Mouse (Mus musculus) CH12.LX (cell line): Measurements from ENCODE around the gene Tpsg1. TPM values are rescaled to one million over a fixed set of nuclear protein-coding genes. Genes with fewer than 3 reads are reported as not detected.

Experiments
- DNase-seq: peaks from one replicate; pipeline ENCODE4 v3.0.0-alpha.2; 2013; ENCODE audit errors: extremely low read depth
- H3K27ac ChIP-seq: 2 replicates; pipeline ENCODE4 v1.5.1; 2012; ENCODE audit warnings: low read depth, mild to moderate bottlenecking, control low read depth, moderate library complexity; ENCODE audit not compliant: insufficient read depth
- H3K27me3 ChIP-seq: replicated peaks from 2 replicates; pipeline ENCODE3; 2012; ENCODE audit warnings: inconsistent platforms
- H3K36me3 ChIP-seq, 2 experiments: replicated peaks in 1 of 2; 2 replicates each; pipeline versions ENCODE3 to v1.6.1; 2012; ENCODE audit warnings: inconsistent platforms in 1 of 2, low read length in 1 of 2, mild to moderate bottlenecking in 1 of 2, mixed read lengths in 1 of 2, moderate library complexity in 1 of 2; ENCODE audit not compliant: control insufficient read depth in 1 of 2, insufficient read depth in 1 of 2
- H3K4me1 ChIP-seq, 2 experiments: 2 replicates each; pipeline ENCODE4 v1.6.1; 2012; ENCODE audit warnings: inconsistent platforms in 1 of 2, moderate library complexity in 1 of 2; ENCODE audit not compliant: insufficient read depth in 2 of 2, control insufficient read depth in 1 of 2
- H3K4me2 ChIP-seq: 2 replicates; pipeline ENCODE4 v1.6.1; 2012; ENCODE audit warnings: low read depth, mild to moderate bottlenecking, control low read depth; ENCODE audit not compliant: poor library complexity, insufficient read depth, severe bottlenecking
- H3K4me3 ChIP-seq, 3 experiments: fragments of 150-350 bp in 1 of 3; sonication (generic) in 1 of 3; replicated peaks in 1 of 3; 2 replicates each; pipeline versions ENCODE3 to v1.5.1; 2011 to 2012; ENCODE audit warnings: low read depth in 2 of 3, low read length in 2 of 3, mild to moderate bottlenecking in 2 of 3, moderate library complexity in 2 of 3, control low read depth in 1 of 3, improper control_type of control experiment in 1 of 3, inconsistent platforms in 1 of 3, mixed read lengths in 1 of 3; ENCODE audit not compliant: poor library complexity in 1 of 3
- H3K79me2 ChIP-seq: replicated peaks from 2 replicates; pipeline ENCODE4 v1.6.1; 2012; ENCODE audit warnings: mild to moderate bottlenecking, moderate library complexity; ENCODE audit not compliant: control insufficient read depth, poor library complexity, insufficient read depth, severe bottlenecking; ENCODE audit errors: extremely low read depth
- H3K9ac ChIP-seq: 2 replicates; pipeline ENCODE4 v1.6.1; 2012; ENCODE audit warnings: low read depth, mild to moderate bottlenecking, control low read depth, moderate library complexity; ENCODE audit not compliant: insufficient read depth
- H3K9me3 ChIP-seq: replicated peaks from 2 replicates; pipeline ENCODE3; 2012; ENCODE audit warnings: low read length, inconsistent platforms, mixed read lengths
- BHLHE40 ChIP-seq: IDR thresholded peaks from 2 replicates; pipeline ENCODE4 v1.6.1; 2011; ENCODE audit warnings: mild to moderate bottlenecking, low read depth, low read length, improper control_type of control experiment
- CHD1 ChIP-seq: IDR thresholded peaks from 2 replicates; pipeline ENCODE4 v1.6.1; 2012; ENCODE audit warnings: low read depth, low read length, improper control_type of control experiment, inconsistent platforms
- CHD2 ChIP-seq: IDR thresholded peaks from 2 replicates; pipeline ENCODE4 v1.6.1; 2011; ENCODE audit warnings: low read length, improper control_type of control experiment
- CTCF ChIP-seq, 2 experiments: IDR thresholded peaks in 1 of 2; conservative IDR thresholded peaks in 1 of 2; 2 replicates each; pipeline ENCODE4 v1.5.1; 2011 to 2012; ENCODE audit warnings: low read depth in 2 of 2, low read length in 2 of 2, improper control_type of control experiment in 1 of 2, inconsistent platforms in 1 of 2, mild to moderate bottlenecking in 1 of 2, moderate library complexity in 1 of 2
- E2F4 ChIP-seq: IDR thresholded peaks from 2 replicates; pipeline ENCODE4 v1.6.1; 2011; ENCODE audit warnings: low read depth, low read length, improper control_type of control experiment; ENCODE audit not compliant: insufficient replicate concordance
- ELF1 ChIP-seq: IDR thresholded peaks from 2 replicates; pipeline ENCODE4 v1.6.1; 2014; ENCODE audit warnings: low read depth, mild to moderate bottlenecking, inconsistent platforms, low read length, improper control_type of control experiment
- IRF4 ChIP-seq: IDR thresholded peaks from 2 replicates; pipeline ENCODE4 v1.6.1; 2014; ENCODE audit warnings: low read depth, mild to moderate bottlenecking, inconsistent platforms, low read length, improper control_type of control experiment
- JUND ChIP-seq: conservative IDR thresholded peaks from 2 replicates; pipeline ENCODE4 v1.6.1; 2011; ENCODE audit warnings: low read depth, low read length, improper control_type of control experiment
- KAT2A ChIP-seq: IDR thresholded peaks from 2 replicates; pipeline ENCODE4 v1.6.1; 2012; ENCODE audit warnings: low read length, improper control_type of control experiment, inconsistent platforms; ENCODE audit not compliant: insufficient replicate concordance
- MAFK ChIP-seq: IDR thresholded peaks from 2 replicates; pipeline ENCODE4 v1.6.1; 2011; ENCODE audit warnings: low read length, improper control_type of control experiment; ENCODE audit not compliant: insufficient replicate concordance
- MAX ChIP-seq: IDR thresholded peaks from 2 replicates; pipeline ENCODE4 v1.6.1; 2011; ENCODE audit warnings: low read length, improper control_type of control experiment
- MXI1 ChIP-seq: IDR thresholded peaks from 2 replicates; pipeline ENCODE4 v1.6.1; 2011; ENCODE audit warnings: mild to moderate bottlenecking, low read depth, low read length, improper control_type of control experiment
- MYC ChIP-seq: IDR thresholded peaks from 2 replicates; pipeline ENCODE4 v1.6.1; 2011; ENCODE audit warnings: low read depth, mild to moderate bottlenecking, improper control_type of control experiment, low read length
- NELFE ChIP-seq: IDR thresholded peaks from 2 replicates; pipeline ENCODE4 v1.6.1; 2011; ENCODE audit warnings: low read depth, low read length, improper control_type of control experiment
- PAX5 ChIP-seq: IDR thresholded peaks from 2 replicates; pipeline ENCODE4 v1.6.1; 2012; ENCODE audit warnings: low read length, inconsistent platforms, mixed read lengths
- RAD21 ChIP-seq: IDR thresholded peaks from 2 replicates; pipeline ENCODE4 v1.6.1; 2011; ENCODE audit warnings: low read depth, mild to moderate bottlenecking, low read length, improper control_type of control experiment, moderate library complexity
- RCOR1 ChIP-seq: conservative IDR thresholded peaks from 2 replicates; pipeline ENCODE4 v1.6.1; 2012; ENCODE audit warnings: low read depth, mild to moderate bottlenecking, inconsistent platforms, low read length, improper control_type of control experiment
- SIN3A ChIP-seq: IDR thresholded peaks from 2 replicates; pipeline ENCODE4 v1.6.1; 2012; ENCODE audit warnings: low read length, improper control_type of control experiment, inconsistent platforms
- UBTF ChIP-seq: IDR thresholded peaks from 2 replicates; pipeline ENCODE4 v1.6.1; 2012; ENCODE audit warnings: low read depth, mild to moderate bottlenecking, inconsistent platforms, low read length, improper control_type of control experiment, moderate library complexity
- USF1 ChIP-seq: IDR thresholded peaks from 2 replicates; pipeline ENCODE4 v1.6.1; 2014; ENCODE audit warnings: low read depth, mild to moderate bottlenecking, inconsistent platforms, low read length, improper control_type of control experiment
- USF2 ChIP-seq: conservative IDR thresholded peaks from 2 replicates; pipeline ENCODE4 v1.6.1; 2011; ENCODE audit warnings: low read depth, low read length, improper control_type of control experiment
- ZC3H11A ChIP-seq: IDR thresholded peaks from 2 replicates; pipeline ENCODE4 v1.6.1; 2012; ENCODE audit warnings: low read depth, mild to moderate bottlenecking, inconsistent platforms, low read length, improper control_type of control experiment
- ZMIZ1 ChIP-seq: IDR thresholded peaks from 2 replicates; pipeline ENCODE4 v1.6.1; 2012; ENCODE audit warnings: low read depth, mild to moderate bottlenecking, inconsistent platforms, low read length, improper control_type of control experiment
- ZNF384 ChIP-seq: IDR thresholded peaks from 2 replicates; pipeline ENCODE4 v1.6.1; 2012; ENCODE audit warnings: low read depth, low read length, improper control_type of control experiment, inconsistent platforms
- dilution Hi-C: fragments of 300-500 bp; cut with MboI; formaldehyde crosslinking; loops from 2 replicates; pipeline ENCODE4 v1.14.3; 2020; ENCODE audit warnings: low sequenced_read_pairs; ENCODE audit not compliant: extremely low pct_unique_long_range_greater_than_20kb, extremely low pct_ligation_motif_present
- in situ Hi-C: fragments of 300-500 bp; cut with MboI; formaldehyde crosslinking; loops from 3 replicates; pipeline ENCODE4 v1.14.3; 2019; ENCODE audit warnings: low sequenced_read_pairs, low pct_ligation_motif_present, low pct_unique_long_range_greater_than_20kb, mixed read lengths
- polyA plus RNA-seq: library from polyadenylated mRNA; unstranded; fragments of >175 nt; gene quantifications from 2 replicates; pipeline ENCODE4 v1.2.1, GENCODE M21; 2012; ENCODE audit warnings: low read depth; ENCODE audit not compliant: insufficient read length
- total RNA-seq, 2 experiments: library from RNA; depleted of rRNA; stranded (reverse); fragments of 300-350 nt in 1 of 2; fragments of >200 nt in 1 of 2; gene quantifications; 2 replicates each; pipeline ENCODE4 v1.2.3; 2012 to 2014

Gene Tpsg1
- total RNA-seq (2012; rRNA removed) (not detected in 2 replicates), total RNA-seq (2014; rRNA removed) (not detected in 2 replicates), polyA plus RNA-seq (not detected in 2 replicates)

DNA sequence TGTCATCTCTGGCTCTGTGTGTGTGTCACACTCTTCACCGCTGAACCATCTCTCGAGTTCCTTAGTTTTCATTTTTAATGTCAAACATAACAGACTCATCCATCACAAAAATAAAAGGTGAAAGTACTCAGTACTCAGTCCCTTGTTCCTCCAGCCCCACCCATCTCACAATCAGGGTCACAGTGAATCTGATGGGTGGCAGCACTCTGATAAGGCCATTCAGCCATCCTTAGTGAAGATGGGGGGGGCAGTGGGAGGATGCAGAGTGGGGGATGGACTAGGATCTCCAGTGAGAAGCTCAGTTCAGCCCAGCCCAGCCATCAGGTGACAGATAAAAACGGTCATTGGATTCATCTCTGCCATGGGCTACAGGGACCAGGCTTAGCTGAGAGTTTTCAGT lies at the start of gene Tpsg1:
Gene Tpsg1, plus strand, starts transcription at position 301 of the 400 bp plus-strand sequence.
- Histone ChIP-seq H3K79me2 (no peaks in the 10 kb centered on the region), H3K4me1 (no peaks in the 10 kb centered on the region), H3K27me3 (peaks cover 94% of the 10 kb centered on the region), H3K9ac (no peak within 1 kb of the TSS), H3K36me3 (no peaks in the 10 kb centered on the region), H3K27ac (no peak within 1 kb of the TSS), H3K9me3 (no peaks in the 10 kb centered on the region), H3K4me2 (no peak within 1 kb of the TSS), H3K4me3 (no peak within 1 kb of the TSS)
- in situ Hi-C loops (no loop called here), dilution Hi-C loops (no loop called here)
- DNase-seq: no peak
- TF ChIP-seq PAX5: no peak
- no peak for TF ChIP-seq SIN3A
- no peak for TF ChIP-seq RAD21
- no peak for TF ChIP-seq ZNF384
- no peak for TF ChIP-seq NELFE
- TF ChIP-seq CHD2: no peak
- TF ChIP-seq CHD1: no peak
- no peak for TF ChIP-seq MXI1
- TF ChIP-seq CTCF (conservative IDR thresholded peaks at IDR 0.05 in 1 of 2, IDR thresholded peaks at IDR 0.05 in 1 of 2; ENCODE audit: low read depth in 2 of 2, low read length in 2 of 2): no peak

DNA sequence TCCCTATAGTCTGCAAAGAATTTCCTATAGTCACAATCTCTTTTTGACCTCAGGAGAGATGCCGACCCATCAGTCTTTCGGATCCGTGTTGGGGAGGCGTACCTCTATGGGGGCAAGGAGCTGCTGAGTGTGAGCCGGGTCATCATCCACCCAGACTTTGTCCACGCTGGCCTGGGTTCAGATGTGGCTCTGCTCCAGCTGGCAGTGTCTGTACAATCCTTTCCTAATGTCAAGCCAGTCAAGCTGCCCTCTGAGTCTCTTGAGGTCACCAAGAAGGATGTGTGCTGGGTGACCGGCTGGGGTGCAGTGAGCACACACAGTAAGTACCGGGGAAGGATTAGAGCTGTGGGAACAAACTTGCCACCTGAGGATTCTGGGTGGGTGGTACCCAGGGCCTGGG lies 48.3 kb upstream of the Tpsg1 start:
- in situ Hi-C loops: no loop called here
- dilution Hi-C loops: no loop called here
- TF ChIP-seq ZMIZ1: no peak
- TF ChIP-seq ELF1: no peak
- no peak for TF ChIP-seq CHD2
- no peak for TF ChIP-seq JUND

DNA sequence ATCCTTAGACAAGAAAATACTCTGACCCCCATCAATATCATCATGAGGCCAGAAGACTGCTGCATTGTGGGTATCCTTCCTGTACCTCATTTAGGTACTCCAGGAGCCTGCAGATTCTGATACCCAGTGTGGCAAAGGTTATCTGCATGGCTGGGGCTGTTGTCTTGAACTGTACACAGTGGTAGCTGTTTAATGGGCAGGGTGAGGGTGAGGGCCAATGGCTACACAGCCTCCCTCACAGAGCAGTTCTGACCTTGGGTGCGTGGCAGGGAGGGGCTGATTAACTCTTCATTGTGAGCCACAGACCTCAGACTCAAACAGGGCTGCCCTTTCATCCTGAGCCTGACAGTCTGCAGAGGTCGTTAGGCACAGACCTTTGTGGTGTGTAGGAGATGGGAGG lies 46.1 kb upstream of the Tpsg1 start:
- Histone ChIP-seq H3K4me3 (no peak overlapping the region), H3K36me3 (no peaks in the 10 kb centered on the region), H3K9ac (no peak overlapping the region), H3K79me2 (no peaks in the 10 kb centered on the region), H3K27me3 (peaks cover 65% of the 10 kb centered on the region), H3K9me3 (no peaks in the 10 kb centered on the region), H3K27ac (no peak overlapping the region), H3K4me2 (no peak overlapping the region), H3K4me1 (no peaks in the 10 kb centered on the region)
- no peak for TF ChIP-seq CHD1
- TF ChIP-seq SIN3A: no peak
- TF ChIP-seq BHLHE40: no peak
- TF ChIP-seq ZMIZ1: no peak
- no peak for TF ChIP-seq ZC3H11A
- no peak for TF ChIP-seq UBTF
- no peak for TF ChIP-seq USF2
- no peak for TF ChIP-seq IRF4
- TF ChIP-seq RCOR1: no peak
- TF ChIP-seq ELF1: no peak
- no peak for TF ChIP-seq E2F4
- TF ChIP-seq USF1: no peak
- TF ChIP-seq CTCF (conservative IDR thresholded peaks at IDR 0.05 in 1 of 2, IDR thresholded peaks at IDR 0.05 in 1 of 2; ENCODE audit: low read depth in 2 of 2, low read length in 2 of 2): no peak
- no peak for TF ChIP-seq RAD21
- no peak for TF ChIP-seq MAFK
- TF ChIP-seq MYC: no peak
- no peak for TF ChIP-seq PAX5
- TF ChIP-seq KAT2A: no peak
- no peak for TF ChIP-seq MAX
- DNase-seq: no peak
- in situ Hi-C loops (no loop called here), dilution Hi-C loops (no loop called here)

More for the DNA sequence above, 48.3 kb upstream of the Tpsg1 start:
- H3K79me2 ChIP-seq: no peaks in the 10 kb centered on the region
- H3K9ac ChIP-seq: no peak overlapping the region
- no peaks in the 10 kb centered on the region for H3K36me3 ChIP-seq
- no peak overlapping the region for H3K4me3 ChIP-seq
- H3K27ac ChIP-seq: no peak overlapping the region
- no peaks in the 10 kb centered on the region for H3K9me3 ChIP-seq
- H3K4me1 ChIP-seq: no peaks in the 10 kb centered on the region
- no peak overlapping the region for H3K4me2 ChIP-seq
- peaks cover 76% of the 10 kb centered on the region for H3K27me3 ChIP-seq
- DNase-seq: no peak
